Mouse (Mus musculus): ENCODE measurements at regions not wholly inside any gene's neighbourhood (a gene's known extent, or its start where the extent isn't known, plus 50 kb on each side); places are given as distances from the start of the nearest gene placed in this dataset.

DNA sequence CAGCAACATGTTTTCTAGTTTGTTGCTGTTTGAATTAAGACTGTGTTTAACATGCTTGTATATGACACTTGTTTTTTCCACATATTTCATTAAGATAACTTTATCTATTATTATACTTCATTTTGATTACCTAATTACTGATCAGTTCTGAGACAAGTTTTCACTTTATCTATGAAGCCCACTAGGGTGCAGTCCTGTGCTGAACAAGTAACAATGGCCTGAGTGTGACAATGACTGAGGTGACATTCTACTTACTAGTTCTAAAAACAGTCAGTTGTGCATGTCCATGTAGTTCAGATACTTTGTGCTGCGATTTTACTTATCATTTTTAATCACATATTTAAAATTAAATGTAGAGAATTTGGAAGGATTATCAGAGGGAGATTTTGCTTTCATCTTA lies 1795.2 kb upstream of the Gm37988 start:
- no peak overlapping the region for H3K4me3 ChIP-seq (ENCODE audit: low read depth, low read length)
- no peak overlapping the region for H3K4me2 ChIP-seq (ENCODE audit: low read depth, low read length, severe bottlenecking)
- H3K27ac ChIP-seq (ENCODE audit: low read depth, low read length): no peak overlapping the region
- 75% methylated on average over 1 of the region's 1 CpGs for WGBS
- H3K36me3 ChIP-seq (ENCODE audit: control insufficient read depth, insufficient read depth, low read length): no peaks in the 10 kb centered on the region
- no peaks in the 10 kb centered on the region for H3K27me3 ChIP-seq (ENCODE audit: control insufficient read depth, insufficient read depth, low read length)
- no peak for DNase-seq (ENCODE audit: low spot score)
- no peaks in the 10 kb centered on the region for H3K4me1 ChIP-seq (replicated peaks; ENCODE audit: control insufficient read depth, insufficient read depth, low read length)
- no peak overlapping the region for H3K9ac ChIP-seq (ENCODE audit: low read length)
- ATAC-seq (replicated peaks; ENCODE audit: low FRiP score): no peak
- H3K9me3 ChIP-seq (ENCODE audit: control insufficient read depth, low read length): no peaks in the 10 kb centered on the region

DNA sequence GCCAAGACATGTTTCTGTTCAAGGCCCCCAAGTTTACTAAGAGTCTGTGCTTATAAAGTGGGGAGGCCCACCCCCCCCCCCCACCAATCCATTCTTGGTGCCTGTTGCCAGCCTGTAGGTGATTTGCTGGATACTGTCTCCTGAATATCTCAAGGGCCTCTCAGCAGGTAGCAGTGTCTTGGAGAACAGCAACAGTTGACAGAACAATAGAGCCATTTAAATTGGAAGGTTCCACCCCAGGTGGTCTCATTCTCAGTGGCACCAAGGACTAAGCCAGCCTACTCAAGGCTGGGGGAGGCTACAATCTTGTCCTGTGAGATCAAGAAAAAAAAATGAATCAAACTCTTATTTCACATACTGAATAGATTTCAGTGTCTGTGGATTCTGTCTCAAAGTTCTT lies 1744.9 kb upstream of the Gm37988 start:
- Histone ChIP-seq H3K9ac (ENCODE audit: low read length) (no peak overlapping the region), H3K4me2 (ENCODE audit: low read depth, low read length, severe bottlenecking) (no peak overlapping the region), H3K9me3 (ENCODE audit: control insufficient read depth, low read length) (no peaks in the 10 kb centered on the region), H3K27me3 (ENCODE audit: control insufficient read depth, insufficient read depth, low read length) (no peaks in the 10 kb centered on the region), H3K4me1 (replicated peaks; ENCODE audit: control insufficient read depth, insufficient read depth, low read length) (no peaks in the 10 kb centered on the region), H3K4me3 (ENCODE audit: low read depth, low read length) (no peak overlapping the region), H3K27ac (ENCODE audit: low read depth, low read length) (no peak overlapping the region), H3K36me3 (ENCODE audit: control insufficient read depth, insufficient read depth, low read length) (no peaks in the 10 kb centered on the region)
- DNase-seq (ENCODE audit: low spot score): no peak
- no peak for ATAC-seq (replicated peaks; ENCODE audit: low FRiP score)

DNA sequence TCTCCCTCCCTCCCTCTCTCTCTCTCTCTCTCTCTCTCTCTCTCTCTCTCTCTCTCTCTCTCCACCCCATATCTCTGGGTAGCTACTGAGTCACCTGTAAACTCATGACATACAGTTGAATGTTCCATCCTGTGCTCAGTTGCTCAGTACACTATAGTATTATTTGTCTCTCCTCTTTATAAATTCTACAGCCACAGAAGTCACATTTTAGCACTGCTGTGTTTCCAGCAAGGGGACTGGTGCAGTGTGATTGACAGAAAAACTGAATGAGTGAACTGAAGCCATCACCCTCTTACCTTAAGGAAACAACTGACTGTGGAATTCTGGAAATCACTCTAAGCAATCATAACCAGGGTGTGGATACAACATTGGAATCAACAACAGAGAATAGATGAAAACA lies 1713.3 kb upstream of the Gm37988 start:
- Histone ChIP-seq H3K36me3 (ENCODE audit: control insufficient read depth, insufficient read depth, low read length) (no peaks in the 10 kb centered on the region), H3K27me3 (ENCODE audit: control insufficient read depth, insufficient read depth, low read length) (no peaks in the 10 kb centered on the region), H3K9ac (ENCODE audit: low read length) (no peak overlapping the region), H3K27ac (ENCODE audit: low read depth, low read length) (no peak overlapping the region), H3K9me3 (ENCODE audit: control insufficient read depth, low read length) (no peaks in the 10 kb centered on the region), H3K4me3 (ENCODE audit: low read depth, low read length) (no peak overlapping the region), H3K4me2 (ENCODE audit: low read depth, low read length, severe bottlenecking) (no peak overlapping the region), H3K4me1 (replicated peaks; ENCODE audit: control insufficient read depth, insufficient read depth, low read length) (no peaks in the 10 kb centered on the region)
- no peak for DNase-seq (ENCODE audit: low spot score)
- ATAC-seq (replicated peaks; ENCODE audit: low FRiP score): no peak; the same call in 1 of the 2 replicates

GRCm38 (mm10) chr1:3094910-3095309 lies 1712.8 kb upstream of the Gm37988 start:
- H3K9me3 ChIP-seq (ENCODE audit: control insufficient read depth, low read length): no peaks in the 10 kb centered on the region
- 50% methylated on average over 1 of the region's 1 CpGs for WGBS
- no peaks in the 10 kb centered on the region for H3K27me3 ChIP-seq (ENCODE audit: control insufficient read depth, insufficient read depth, low read length)
- no peak overlapping the region for H3K9ac ChIP-seq (ENCODE audit: low read length)
- DNase-seq (ENCODE audit: low spot score) (no peak), ATAC-seq (replicated peaks; ENCODE audit: low FRiP score) (peak; percentile 77)
- H3K4me2 ChIP-seq (ENCODE audit: low read depth, low read length, severe bottlenecking): no peak overlapping the region
- H3K4me3 ChIP-seq (ENCODE audit: low read depth, low read length): no peak overlapping the region
- H3K36me3 ChIP-seq (ENCODE audit: control insufficient read depth, insufficient read depth, low read length): no peaks in the 10 kb centered on the region
- H3K27ac ChIP-seq (ENCODE audit: low read depth, low read length): no peak overlapping the region
- no peaks in the 10 kb centered on the region for H3K4me1 ChIP-seq (replicated peaks; ENCODE audit: control insufficient read depth, insufficient read depth, low read length)

DNA sequence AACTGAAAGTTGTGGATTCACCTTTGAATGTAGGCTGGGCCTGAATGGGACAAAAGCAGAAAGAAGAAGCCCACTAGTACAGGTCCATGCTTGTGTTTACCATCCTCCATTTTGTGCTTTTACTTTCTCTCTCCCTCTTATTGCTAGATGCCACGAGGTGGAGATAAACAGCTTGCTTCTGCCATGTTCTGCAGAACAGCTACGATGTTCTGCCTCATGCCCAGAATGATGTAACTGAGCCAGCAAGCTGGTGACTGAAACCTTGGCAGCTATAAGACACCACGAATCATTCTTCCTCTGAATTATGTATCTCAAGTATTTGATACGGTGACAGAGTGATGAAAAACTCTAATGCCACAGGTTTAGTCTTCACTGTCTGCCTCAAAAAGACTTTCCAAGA lies 1694.1 kb upstream of the Gm37988 start:
- Histone ChIP-seq H3K9ac (ENCODE audit: low read length) (no peak overlapping the region), H3K9me3 (ENCODE audit: control insufficient read depth, low read length) (no peaks in the 10 kb centered on the region), H3K4me3 (ENCODE audit: low read depth, low read length) (no peak overlapping the region), H3K36me3 (ENCODE audit: control insufficient read depth, insufficient read depth, low read length) (no peaks in the 10 kb centered on the region), H3K27ac (ENCODE audit: low read depth, low read length) (no peak overlapping the region), H3K4me1 (replicated peaks; ENCODE audit: control insufficient read depth, insufficient read depth, low read length) (no peaks in the 10 kb centered on the region), H3K4me2 (ENCODE audit: low read depth, low read length, severe bottlenecking) (no peak overlapping the region), H3K27me3 (ENCODE audit: control insufficient read depth, insufficient read depth, low read length) (no peaks in the 10 kb centered on the region)
- WGBS: 88% methylated on average over 4 of the region's 4 CpGs
- ATAC-seq (replicated peaks; ENCODE audit: low FRiP score) (no peak), DNase-seq (ENCODE audit: low spot score) (no peak)

DNA sequence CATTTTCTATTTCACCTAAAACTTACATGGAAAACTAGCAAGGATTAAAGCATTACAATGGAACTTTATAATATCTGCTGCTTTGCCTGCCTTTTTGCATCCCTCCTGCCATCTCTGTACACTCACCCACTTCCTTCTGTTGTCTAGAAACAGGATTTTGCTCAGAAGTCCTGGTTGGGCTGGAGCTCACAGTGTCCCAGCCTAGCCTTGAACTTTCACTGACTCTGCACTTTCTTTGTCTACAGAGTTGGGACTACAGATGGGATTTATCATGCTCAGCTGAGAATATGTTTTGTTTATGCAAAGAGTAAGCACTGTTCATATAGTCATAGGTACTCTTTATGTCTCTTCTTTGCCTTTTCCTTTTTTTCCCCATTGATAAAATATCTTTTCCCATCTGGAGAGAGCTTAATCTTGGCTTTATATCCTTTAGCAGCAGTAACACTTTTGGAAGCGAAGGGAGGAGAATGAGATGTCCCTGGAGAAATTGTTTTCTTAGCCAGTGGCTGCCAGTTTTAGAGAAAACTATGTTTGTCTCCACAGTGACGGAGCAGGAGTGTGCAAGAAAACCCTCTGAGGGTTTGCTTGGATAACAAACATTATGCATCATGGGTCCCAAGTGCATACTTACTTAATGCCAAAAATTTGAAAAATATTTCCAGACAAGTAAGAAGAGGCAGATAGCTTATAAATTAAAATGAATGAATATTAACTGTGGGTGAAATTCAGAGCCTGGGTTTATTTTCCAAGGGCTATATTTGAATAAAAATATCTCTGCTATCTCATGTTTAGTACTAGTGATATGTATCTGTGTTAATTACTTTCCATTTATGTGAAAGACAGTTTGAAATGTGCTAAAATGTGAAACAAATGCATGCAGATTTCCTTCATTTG lies 1687.9 kb upstream of the Gm37988 start:
- no peak overlapping the region for H3K4me2 ChIP-seq (ENCODE audit: low read depth, low read length, severe bottlenecking)
- H3K27me3 ChIP-seq (ENCODE audit: control insufficient read depth, insufficient read depth, low read length): no peaks in the 10 kb centered on the region
- ATAC-seq (replicated peaks; ENCODE audit: low FRiP score) (no peak), DNase-seq (ENCODE audit: low spot score) (no peak)
- WGBS: 77% methylated on average over 2 of the region's 2 CpGs
- no peaks in the 10 kb centered on the region for H3K36me3 ChIP-seq (ENCODE audit: control insufficient read depth, insufficient read depth, low read length)
- H3K9me3 ChIP-seq (ENCODE audit: control insufficient read depth, low read length): no peaks in the 10 kb centered on the region
- H3K27ac ChIP-seq (ENCODE audit: low read depth, low read length): no peak overlapping the region
- no peak overlapping the region for H3K9ac ChIP-seq (ENCODE audit: low read length)
- no peak overlapping the region for H3K4me3 ChIP-seq (ENCODE audit: low read depth, low read length)
- no peaks in the 10 kb centered on the region for H3K4me1 ChIP-seq (replicated peaks; ENCODE audit: control insufficient read depth, insufficient read depth, low read length)

DNA sequence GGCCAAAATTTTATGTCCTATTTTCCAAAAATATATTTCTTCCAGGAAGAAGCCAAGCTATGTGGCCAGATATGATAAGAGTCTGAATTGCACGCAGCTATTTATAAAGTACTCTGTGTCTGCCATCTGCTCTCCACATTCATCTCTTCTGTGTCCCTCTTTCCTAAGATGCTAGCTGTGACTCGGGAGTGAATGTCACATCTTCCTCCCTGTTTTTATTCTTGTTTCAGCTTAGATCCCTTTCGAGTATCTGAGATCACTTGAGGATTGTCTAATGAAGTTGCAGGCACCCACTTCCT lies 1687.4 kb upstream of the Gm37988 start:
- Histone ChIP-seq H3K9me3 (ENCODE audit: control insufficient read depth, low read length) (no peaks in the 10 kb centered on the region), H3K36me3 (ENCODE audit: control insufficient read depth, insufficient read depth, low read length) (no peaks in the 10 kb centered on the region), H3K4me3 (ENCODE audit: low read depth, low read length) (no peak overlapping the region), H3K27me3 (ENCODE audit: control insufficient read depth, insufficient read depth, low read length) (no peaks in the 10 kb centered on the region), H3K4me2 (ENCODE audit: low read depth, low read length, severe bottlenecking) (no peak overlapping the region), H3K4me1 (replicated peaks; ENCODE audit: control insufficient read depth, insufficient read depth, low read length) (no peaks in the 10 kb centered on the region), H3K27ac (ENCODE audit: low read depth, low read length) (no peak overlapping the region), H3K9ac (ENCODE audit: low read length) (no peak overlapping the region)
- ATAC-seq (replicated peaks; ENCODE audit: low FRiP score): no peak
- 80% methylated on average over 3 of the region's 3 CpGs for WGBS
- DNase-seq (ENCODE audit: low spot score): no peak

- no peak overlapping the region for H3K27ac ChIP-seq (ENCODE audit: low read depth, low read length)
- H3K27me3 ChIP-seq (ENCODE audit: control insufficient read depth, insufficient read depth, low read length): no peaks in the 10 kb centered on the region
- no peak for DNase-seq (ENCODE audit: low spot score)
- no peak overlapping the region for H3K4me3 ChIP-seq (ENCODE audit: low read depth, low read length)
- H3K36me3 ChIP-seq (ENCODE audit: control insufficient read depth, insufficient read depth, low read length): no peaks in the 10 kb centered on the region
- no peak overlapping the region for H3K4me2 ChIP-seq (ENCODE audit: low read depth, low read length, severe bottlenecking)
- ATAC-seq (replicated peaks; ENCODE audit: low FRiP score): no peak
- no peaks in the 10 kb centered on the region for H3K4me1 ChIP-seq (replicated peaks; ENCODE audit: control insufficient read depth, insufficient read depth, low read length)
- H3K9ac ChIP-seq (ENCODE audit: low read length): no peak overlapping the region
- H3K9me3 ChIP-seq (ENCODE audit: control insufficient read depth, low read length): no peaks in the 10 kb centered on the region
- WGBS: 84% methylated on average over 2 of the region's 2 CpGs
These were observed 1686.4 kb upstream of the Gm37988 start for GRCm38 (mm10) chr1:3121288-3121687.

- Histone ChIP-seq H3K4me1 (replicated peaks; ENCODE audit: control insufficient read depth, insufficient read depth, low read length) (no peaks in the 10 kb centered on the region), H3K27me3 (ENCODE audit: control insufficient read depth, insufficient read depth, low read length) (no peaks in the 10 kb centered on the region), H3K9me3 (ENCODE audit: control insufficient read depth, low read length) (no peaks in the 10 kb centered on the region), H3K4me3 (ENCODE audit: low read depth, low read length) (no peak overlapping the region), H3K27ac (ENCODE audit: low read depth, low read length) (no peak overlapping the region), H3K36me3 (ENCODE audit: control insufficient read depth, insufficient read depth, low read length) (no peaks in the 10 kb centered on the region), H3K4me2 (ENCODE audit: low read depth, low read length, severe bottlenecking) (no peak overlapping the region), H3K9ac (ENCODE audit: low read length) (no peak overlapping the region)
- DNase-seq (ENCODE audit: low spot score): no peak
- 95% methylated on average over 10 of the region's 10 CpGs for WGBS
- 0 out of 2 replicates have a peak, but pooled peaks have one; percentile 27 for ATAC-seq (replicated peaks; ENCODE audit: low FRiP score)
These were observed 1685.9 kb upstream of the Gm37988 start for GRCm38 (mm10) chr1:3121745-3122144.
